Mouse (Mus musculus) C2C12 (cell line): ENCODE results near the gene Dffb.

ENCODE experiments used
- CTCF ChIP-seq: IDR thresholded peaks from one replicate; pipeline ENCODE4 v1.5.1; 2011; ENCODE audit not compliant: control insufficient read depth, insufficient read depth, insufficient read length
- MAX ChIP-seq: IDR thresholded peaks from one replicate; pipeline ENCODE4 v1.6.1; 2011; ENCODE audit warnings: mild to moderate bottlenecking, control low read depth
- MYOD1 ChIP-seq: IDR thresholded peaks from one replicate; pipeline ENCODE4 v1.6.1; 2011; ENCODE audit warnings: low read depth; ENCODE audit not compliant: control insufficient read depth, insufficient read length
- USF1 ChIP-seq: IDR thresholded peaks from one replicate; pipeline ENCODE4 v1.6.1; 2011; ENCODE audit warnings: low read depth, mild to moderate bottlenecking, control low read depth, moderate library complexity

DNA sequence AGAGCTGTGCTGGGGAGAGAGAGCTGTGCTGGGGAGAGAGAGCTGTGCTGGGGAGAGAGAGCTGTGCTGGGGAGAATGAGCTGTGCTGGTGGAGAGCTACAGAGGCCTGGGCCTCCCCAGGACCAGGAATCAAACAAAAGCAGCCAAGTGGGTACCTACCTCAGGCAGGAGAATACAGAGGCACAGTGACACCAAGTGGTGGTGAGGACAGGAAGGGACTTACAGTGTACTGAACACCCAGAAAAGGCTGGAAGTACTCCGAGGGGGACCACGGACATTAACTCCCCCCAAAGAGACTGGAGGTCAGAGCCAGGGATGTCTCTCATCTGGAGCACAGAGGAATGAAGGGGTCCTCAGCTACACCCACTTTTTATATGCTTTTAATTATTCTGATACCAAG, 6.9 kb downstream of the Dffb start:
- TF ChIP-seq CTCF (no peak), MAX (no peak), MYOD1 (no peak), USF1 (no peak)
